Mouse (Mus musculus) ES-Bruce4 (cell line): ENCODE data around the gene Sorcs2. TPM values are rescaled to one million over a fixed set of nuclear protein-coding genes. Genes with fewer than 3 reads are reported as not detected.

Source experiments
- H3K27ac ChIP-seq: 2 replicates; pipeline ENCODE4 v1.5.1; 2012; ENCODE audit warnings: low read length, inconsistent platforms; ENCODE audit not compliant: insufficient read depth
- H3K27me3 ChIP-seq: 2 replicates; pipeline ENCODE4 v1.6.1; 2012; ENCODE audit warnings: mild to moderate bottlenecking, low read length, inconsistent platforms; ENCODE audit not compliant: control insufficient read depth, poor library complexity, insufficient read depth, severe bottlenecking
- H3K36me3 ChIP-seq: 2 replicates; pipeline ENCODE4 v1.6.1; 2012; ENCODE audit warnings: inconsistent platforms, mild to moderate bottlenecking, low read length, moderate library complexity; ENCODE audit not compliant: control insufficient read depth, poor library complexity, insufficient read depth, severe bottlenecking
- H3K4me1 ChIP-seq: one replicate; pipeline ENCODE4 v1.8.1; 2011; ENCODE audit warnings: low read length; ENCODE audit not compliant: control insufficient read depth, insufficient read depth
- H3K4me3 ChIP-seq: 2 replicates; pipeline ENCODE4 v1.5.1; 2011; ENCODE audit warnings: low read depth, mild to moderate bottlenecking, low read length
- H3K9ac ChIP-seq: 2 replicates; pipeline ENCODE4 v1.6.1; 2012; ENCODE audit warnings: low read depth, mild to moderate bottlenecking, inconsistent platforms; ENCODE audit not compliant: poor library complexity, severe bottlenecking
- H3K9me3 ChIP-seq: replicated peaks from 2 replicates; pipeline ENCODE4 v1.6.1; 2012; ENCODE audit warnings: mild to moderate bottlenecking, low read length, inconsistent platforms; ENCODE audit not compliant: control insufficient read depth, poor library complexity, insufficient read depth, severe bottlenecking
- CTCF ChIP-seq: IDR thresholded peaks from one replicate; pipeline ENCODE4 v1.8.1; 2011; ENCODE audit warnings: low read depth, low read length
- EP300 ChIP-seq: IDR thresholded peaks from 2 replicates; pipeline ENCODE4 v1.6.1; 2011; ENCODE audit warnings: low read depth, low read length; ENCODE audit not compliant: insufficient read depth
- POLR2A ChIP-seq: IDR thresholded peaks from one replicate; pipeline ENCODE4 v1.8.1; 2011; ENCODE audit warnings: low read length; ENCODE audit not compliant: insufficient read depth
- polyA plus RNA-seq: library from polyadenylated mRNA; stranded (reverse); fragments of >200 nt; gene quantifications from 2 replicates; pipeline ENCODE4 v1.2.4, GENCODE M21; 2011; ENCODE audit warnings: low read depth; ENCODE audit not compliant: missing spikeins, insufficient read depth, insufficient read length

Sorcs2 gene
- polyA plus RNA-seq, 1 experiment = 1.2 TPM

- H3K9me3 ChIP-seq = no peaks in the 10 kb centered on the region
- no peak overlapping the region for H3K27ac ChIP-seq
- no peaks in the 10 kb centered on the region for H3K36me3 ChIP-seq
- no peak overlapping the region for H3K9ac ChIP-seq
- H3K27me3 ChIP-seq = no peaks in the 10 kb centered on the region
- no peak for TF ChIP-seq EP300
- no peak for TF ChIP-seq CTCF
- no peak for TF ChIP-seq POLR2A
- H3K4me1 ChIP-seq = no peaks in the 10 kb centered on the region
- H3K4me3 ChIP-seq = no peak overlapping the region
These were observed 424.1 kb downstream of the Sorcs2 start for GRCm38 (mm10) chr5:35973800-35974199.

- no peaks in the 10 kb centered on the region for H3K9me3 ChIP-seq
- H3K36me3 ChIP-seq = no peaks in the 10 kb centered on the region
- no peaks in the 10 kb centered on the region for H3K27me3 ChIP-seq
- TF ChIP-seq CTCF (no peak), EP300 (no peak), POLR2A (no peak)
- no peak overlapping the region for H3K9ac ChIP-seq
- H3K27ac ChIP-seq = no peak overlapping the region
- no peaks in the 10 kb centered on the region for H3K4me1 ChIP-seq
- H3K4me3 ChIP-seq = no peak overlapping the region
These were observed 425.2 kb downstream of the Sorcs2 start for GRCm38 (mm10) chr5:35972739-35973138.

DNA sequence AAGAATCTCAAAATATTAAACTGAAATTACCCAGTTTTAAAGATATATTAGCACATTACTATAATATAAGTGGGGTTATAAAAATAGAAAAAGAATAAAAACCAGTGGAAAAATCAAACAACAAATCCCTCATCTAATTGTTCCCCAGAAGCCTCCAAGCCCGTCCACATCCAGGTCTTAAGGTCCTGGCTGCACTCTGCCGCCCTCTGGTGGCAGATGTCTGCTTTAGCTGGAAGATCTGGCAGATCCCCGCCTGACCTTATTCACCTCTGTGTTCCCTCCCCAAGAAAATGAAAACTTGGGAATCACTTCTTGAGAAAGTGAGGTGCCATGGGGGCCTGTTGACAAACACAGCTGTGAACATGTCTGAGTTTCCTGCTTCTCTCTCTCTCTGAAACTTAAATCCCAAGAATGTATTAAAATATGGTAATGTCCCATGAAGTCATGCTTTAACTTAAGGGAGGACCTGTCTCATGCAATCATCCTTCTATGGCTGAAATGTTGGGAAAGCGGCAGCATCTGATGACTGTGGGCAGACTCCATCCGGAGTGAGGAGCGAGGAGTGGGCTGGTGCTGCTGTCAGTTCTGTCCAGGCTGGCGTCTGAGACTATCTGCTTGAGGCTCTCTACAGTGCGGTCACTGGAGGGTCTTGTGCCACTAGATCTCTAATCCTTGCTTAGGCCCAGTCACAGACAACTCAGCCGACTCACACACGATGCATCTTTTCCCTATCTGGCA is 425.9 kb downstream of the Sorcs2 start:
- Histone ChIP-seq H3K9me3 (no peaks in the 10 kb centered on the region), H3K36me3 (no peaks in the 10 kb centered on the region), H3K27me3 (no peaks in the 10 kb centered on the region), H3K9ac (no peak overlapping the region), H3K27ac (no peak overlapping the region), H3K4me1 (no peaks in the 10 kb centered on the region), H3K4me3 (no peak overlapping the region)
- peak; percentile 93 for TF ChIP-seq CTCF
- no peak for TF ChIP-seq POLR2A
- TF ChIP-seq EP300 = 0 out of 2 replicates have a peak, but pooled peaks have one; percentile 14

GRCm38 (mm10) chr5:35970380-35971105 is 427.4 kb downstream of the Sorcs2 start:
- TF ChIP-seq CTCF (no peak), POLR2A (no peak), EP300 (no peak)
- Histone ChIP-seq H3K36me3 (no peaks in the 10 kb centered on the region), H3K9me3 (no peaks in the 10 kb centered on the region), H3K9ac (no peak overlapping the region), H3K27ac (no peak overlapping the region), H3K27me3 (no peaks in the 10 kb centered on the region), H3K4me1 (no peaks in the 10 kb centered on the region), H3K4me3 (no peak overlapping the region)

DNA sequence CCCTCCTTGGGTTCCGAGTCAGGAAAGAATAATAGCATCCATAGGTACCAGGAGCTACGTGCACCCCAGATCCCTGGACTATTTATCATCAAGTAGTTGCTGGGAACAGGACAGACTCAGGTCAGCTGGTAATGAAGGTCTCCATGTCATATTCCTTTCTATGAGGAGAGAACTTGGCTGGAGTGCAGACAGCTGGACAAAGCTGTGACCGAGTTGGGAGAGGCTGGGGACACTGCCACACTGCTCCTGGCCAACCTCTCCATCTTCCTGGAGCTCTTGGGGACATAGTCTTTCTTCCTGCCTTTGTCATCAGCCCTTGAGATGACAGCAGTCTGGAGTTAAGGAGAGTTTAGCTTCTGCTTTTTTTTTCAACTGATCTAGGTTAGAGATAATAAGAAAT is 428.1 kb downstream of the Sorcs2 start:
- TF ChIP-seq EP300 = no peak
- TF ChIP-seq CTCF = no peak
- Histone ChIP-seq H3K27ac (no peak overlapping the region), H3K27me3 (no peaks in the 10 kb centered on the region), H3K9ac (no peak overlapping the region), H3K9me3 (no peaks in the 10 kb centered on the region), H3K4me3 (no peak overlapping the region), H3K36me3 (no peaks in the 10 kb centered on the region), H3K4me1 (no peaks in the 10 kb centered on the region)

Other genes with a start within 250 kb of the Sorcs2 start
- not detected in 2 replicates for gene Psapl1, start 194.1 kb downstream of the Sorcs2 start, polyA plus RNA-seq
- gene Grpel1, start 66.9 kb upstream of the Sorcs2 start, polyA plus RNA-seq = 28.8 and 28.9 TPM in 2 replicates
- 6.8 and 8.4 TPM in 2 replicates for gene Tada2b, start 86.1 kb upstream of the Sorcs2 start, polyA plus RNA-seq
- 0.33 and 0.37 TPM in 2 replicates for gene Ccdc96, start 86.4 kb upstream of the Sorcs2 start, polyA plus RNA-seq
- gene Tbc1d14, start 195.1 kb upstream of the Sorcs2 start, polyA plus RNA-seq = 28.8 and 31.7 TPM in 2 replicates